Mouse (Mus musculus): ENCODE measurements around the gene Lkaaear1.

Lkaaear1 gene

DNA sequence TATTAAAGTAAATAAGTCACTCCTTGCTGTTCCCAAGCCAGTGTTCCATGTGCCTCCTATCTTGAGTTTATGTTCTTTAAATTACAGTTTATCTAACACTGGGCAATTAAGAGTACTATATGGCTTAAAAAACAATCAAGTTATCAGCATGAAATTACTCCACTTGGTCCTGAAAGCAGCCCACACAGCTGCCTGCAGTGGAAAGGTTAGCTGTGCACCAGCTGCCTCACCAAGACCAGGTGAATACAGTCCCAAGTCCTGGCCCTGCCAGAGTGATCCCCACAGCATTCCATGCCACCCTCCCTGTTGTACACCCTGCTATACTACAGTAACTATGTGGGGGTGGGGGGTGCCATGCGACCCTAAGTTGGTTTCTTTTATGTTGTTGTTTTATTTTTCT lies 44.7 kb downstream of the Lkaaear1 start:
- no peak for DNase-seq (ENCODE audit: low spot score in 2 of 2)

DNA sequence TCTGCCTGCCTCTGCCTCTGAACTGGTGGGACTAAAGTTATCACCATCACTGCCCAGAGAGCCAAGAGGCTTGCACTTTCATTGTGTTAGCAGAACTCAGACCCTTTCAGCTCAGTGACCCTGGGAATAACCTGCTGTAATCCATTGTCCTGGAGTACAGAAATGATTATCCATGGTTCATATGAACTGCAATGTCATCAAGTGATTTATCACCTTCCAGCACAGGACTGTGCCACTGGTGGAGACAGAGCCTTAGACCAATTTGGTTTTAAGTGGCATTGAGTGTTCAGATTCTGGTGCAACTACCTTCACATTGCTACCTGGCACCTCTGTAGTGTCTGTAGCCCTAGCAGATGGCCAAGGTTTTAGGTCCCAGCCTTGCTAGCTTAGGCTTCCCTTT lies 45.2 kb downstream of the Lkaaear1 start:
- DNase-seq (ENCODE audit: low spot score in 2 of 2): no peak

DNA sequence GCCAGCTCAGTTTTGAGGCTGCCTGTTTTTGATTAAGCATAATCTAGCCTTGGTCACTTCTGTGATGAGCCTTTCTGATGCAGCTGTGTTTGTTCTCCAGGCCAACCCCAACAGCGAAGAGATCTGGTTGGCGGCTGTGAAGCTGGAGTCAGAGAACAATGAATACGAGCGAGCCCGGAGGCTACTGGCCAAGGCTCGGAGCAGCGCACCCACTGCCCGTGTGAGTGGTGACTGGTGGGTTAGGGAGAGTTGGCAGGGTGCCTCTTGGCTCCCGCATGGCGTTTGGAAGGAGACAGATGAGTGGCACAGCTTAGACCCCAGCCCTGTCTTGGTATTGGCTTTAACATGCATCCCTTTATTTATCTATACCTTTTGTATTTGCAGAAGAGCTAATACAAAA lies 49.3 kb downstream of the Lkaaear1 start:
- DNase-seq (ENCODE audit: low spot score in 2 of 2): no peak
